Mouse (Mus musculus) liver, postnatal 0 days (tissue): Measurements from ENCODE around the gene Tstd1. TPM values are rescaled to one million over a fixed set of nuclear protein-coding genes. Genes with fewer than 3 reads are reported as not detected.

Experiments used
- ATAC-seq: fragments of 200-750 bp; cut with Nextera tagmentation; 2 replicates; pipeline ENCODE4 v1.8.0; 2017; ENCODE audit warnings: mild to moderate bottlenecking, moderate library complexity
- DNase-seq: peaks from one replicate; pipeline ENCODE4 v3.0.0-alpha.2; 2016
- H3K27ac ChIP-seq: fragments of 300-500 bp; sonication (generic); 2 replicates; pipeline ENCODE4 v1.5.1; 2014; ENCODE audit warnings: antibody characterized with exemption, moderate library complexity, mild to moderate bottlenecking, low read depth
- H3K27me3 ChIP-seq: fragments of 300-500 bp; sonication (generic); 2 replicates; pipeline ENCODE4 v1.6.1; 2014; ENCODE audit warnings: low read length, control low read depth, mixed read lengths; ENCODE audit not compliant: insufficient read depth
- H3K36me3 ChIP-seq: fragments of 300-500 bp; sonication (generic); replicated peaks from 2 replicates; pipeline ENCODE4 v1.6.1; 2014; ENCODE audit warnings: mild to moderate bottlenecking, control low read depth, low read length, moderate library complexity, mixed read lengths; ENCODE audit not compliant: insufficient read depth
- H3K4me1 ChIP-seq: fragments of 300-500 bp; sonication (generic); 2 replicates; pipeline ENCODE4 v1.6.1; 2014; ENCODE audit warnings: antibody characterized with exemption, mild to moderate bottlenecking, control low read depth; ENCODE audit not compliant: insufficient read depth
- H3K4me2 ChIP-seq: fragments of 300-500 bp; sonication (generic); 2 replicates; pipeline ENCODE4 v1.6.1; 2014; ENCODE audit warnings: low read depth, mild to moderate bottlenecking, low read length, moderate library complexity, mixed read lengths
- H3K4me3 ChIP-seq: fragments of 300-500 bp; sonication (generic); 2 replicates; pipeline ENCODE4 v1.5.1; 2014; ENCODE audit warnings: low read depth, low read length
- H3K9ac ChIP-seq: fragments of 300-500 bp; sonication (generic); replicated peaks from 2 replicates; pipeline ENCODE4 v1.6.1; 2014; ENCODE audit warnings: mild to moderate bottlenecking, moderate library complexity
- H3K9me3 ChIP-seq: fragments of 300-500 bp; sonication (generic); 2 replicates; pipeline ENCODE4 v1.6.1; 2016; ENCODE audit warnings: mild to moderate bottlenecking, control low read depth, low read length, mixed read lengths
- CTCF ChIP-seq: sonication (generic); IDR thresholded peaks from 2 replicates; pipeline ENCODE4 v1.5.1; 2016; ENCODE audit warnings: antibody characterized with exemption, low read depth
- EP300 ChIP-seq: IDR thresholded peaks from 2 replicates; pipeline ENCODE4 v1.6.1; 2016; ENCODE audit warnings: antibody characterized with exemption, low read depth, mild to moderate bottlenecking
- WGBS: fragments of 180-500 bp; shearing (Covaris S2); extraction: QIAGEN DNeasy Blood & Tissue Kit; methylation state at CpG from one replicate; pipeline ENCODE4 v1.1.7; 2014; ENCODE audit not compliant: insufficient replicate concordance; 5-methylcytosine and 5-hydroxymethylcytosine counted together
- polyA plus RNA-seq: library from polyadenylated mRNA; unstranded; fragments of >200 nt; fragmentation: Nextera tagmentation; extraction: Ambion mirVana; gene quantifications from 2 replicates; pipeline ENCODE4 v1.2.1, GENCODE M21; 2015

Tstd1 gene
- polyA plus RNA-seq, 1 experiment from 2014 or later = 36.5 TPM

GRCm38 (mm10) chr1:171390101-171390500 is 28.6 kb upstream of the Tstd1 start:
- Histone ChIP-seq H3K9ac (peak overlapping the region; percentile 66), H3K4me1 (no peaks in the 10 kb centered on the region), H3K27ac (peak overlapping the region; percentile 95), H3K27me3 (no peaks in the 10 kb centered on the region), H3K9me3 (no peaks in the 10 kb centered on the region), H3K4me3 (peak overlapping the region; percentile 56), H3K4me2 (peak overlapping the region; percentile 67), H3K36me3 (no peaks in the 10 kb centered on the region)
- ATAC-seq (peak; percentile 52), DNase-seq (peak; percentile 71)
- TF ChIP-seq CTCF = no peak
- no peak for TF ChIP-seq EP300
- 26% methylated on average over 4 of the region's 4 CpGs for WGBS

- Histone ChIP-seq H3K4me2 (no peak overlapping the region), H3K4me1 (no peaks in the 10 kb centered on the region), H3K27ac (no peak overlapping the region), H3K27me3 (no peaks in the 10 kb centered on the region), H3K4me3 (no peak overlapping the region), H3K36me3 (peaks cover 7% of the 10 kb centered on the region; the same call in 1 of the 2 replicates), H3K9ac (no peak overlapping the region), H3K9me3 (no peaks in the 10 kb centered on the region)
- DNase-seq (no peak), ATAC-seq (no peak)
- 86% methylated on average over 4 of the region's 4 CpGs for WGBS
- no peak for TF ChIP-seq EP300
- TF ChIP-seq CTCF = no peak
These were observed 16.9 kb upstream of the Tstd1 start for GRCm38 (mm10) chr1:171401821-171402220.

GRCm38 (mm10) chr1:171402991-171403390 is 15.7 kb upstream of the Tstd1 start:
- H3K9me3 ChIP-seq = no peaks in the 10 kb centered on the region
- no peak overlapping the region for H3K4me3 ChIP-seq
- H3K4me2 ChIP-seq = no peak overlapping the region
- TF ChIP-seq CTCF = no peak
- no peak for TF ChIP-seq EP300
- 78% methylated on average over 9 of the region's 9 CpGs for WGBS
- no peaks in the 10 kb centered on the region for H3K4me1 ChIP-seq
- ATAC-seq (no peak), DNase-seq (no peak)
- H3K36me3 ChIP-seq = peaks cover 7% of the 10 kb centered on the region; the same call in 1 of the 2 replicates
- no peak overlapping the region for H3K27ac ChIP-seq
- H3K27me3 ChIP-seq = no peaks in the 10 kb centered on the region
- H3K9ac ChIP-seq = no peak overlapping the region

DNA sequence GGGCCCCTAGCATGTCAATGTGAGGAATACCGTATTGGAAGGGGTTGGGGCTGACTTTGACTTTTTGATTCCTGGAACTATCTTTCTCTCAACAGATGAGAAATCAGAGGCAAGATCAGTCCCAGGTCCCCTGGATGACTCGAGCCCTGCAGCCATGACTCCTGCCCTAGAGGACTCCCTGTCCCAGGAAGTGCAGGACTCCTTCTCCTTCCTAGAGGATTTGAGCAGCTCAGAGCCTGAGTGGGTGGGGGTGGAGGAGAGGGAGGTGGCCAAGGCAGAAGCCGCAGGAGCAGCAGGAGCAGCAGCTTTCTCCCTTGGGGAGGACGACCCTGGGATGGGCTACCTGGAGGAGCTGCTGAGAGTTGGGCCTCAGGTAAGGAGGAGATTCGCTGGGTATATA is 11.4 kb upstream of the Tstd1 start:
- Histone ChIP-seq H3K4me1 (no peaks in the 10 kb centered on the region), H3K36me3 (no peaks in the 10 kb centered on the region), H3K27ac (no peak overlapping the region), H3K4me3 (no peak overlapping the region), H3K4me2 (no peak overlapping the region), H3K9me3 (no peaks in the 10 kb centered on the region), H3K9ac (no peak overlapping the region), H3K27me3 (no peaks in the 10 kb centered on the region)
- TF ChIP-seq CTCF (no peak), EP300 (no peak)
- WGBS = 70% methylated on average over 5 of the region's 5 CpGs
- DNase-seq (no peak), ATAC-seq (no peak)

DNA sequence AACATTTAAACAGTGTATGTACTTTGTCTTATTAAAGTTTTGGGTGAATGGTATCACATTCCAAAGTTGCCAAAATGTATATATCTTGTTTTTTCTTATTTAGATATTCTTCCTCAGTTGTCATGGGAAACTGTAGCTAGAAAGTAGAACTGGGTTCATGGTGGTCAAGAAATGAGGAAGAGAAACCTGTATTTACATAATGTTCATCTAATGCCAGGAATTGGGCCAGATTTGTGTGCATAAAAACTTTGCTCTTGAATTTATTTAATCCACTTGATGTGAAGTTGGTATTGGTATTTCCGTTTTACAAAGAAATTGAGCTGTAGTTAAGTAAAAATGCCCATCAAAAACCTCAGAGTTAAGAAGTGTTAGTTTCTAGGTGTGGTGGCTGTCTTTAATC is 8.4 kb upstream of the Tstd1 start:
- Histone ChIP-seq H3K27me3 (no peaks in the 10 kb centered on the region), H3K9me3 (no peaks in the 10 kb centered on the region), H3K4me1 (peaks cover 18% of the 10 kb centered on the region), H3K27ac (no peak overlapping the region), H3K36me3 (no peaks in the 10 kb centered on the region; the same call in 1 of the 2 replicates), H3K9ac (no peak overlapping the region), H3K4me2 (no peak overlapping the region), H3K4me3 (no peak overlapping the region)
- TF ChIP-seq CTCF (no peak), EP300 (no peak)
- WGBS = 90% methylated on average over 1 of the region's 1 CpGs
- DNase-seq = no peak
- ATAC-seq = no peak

DNA sequence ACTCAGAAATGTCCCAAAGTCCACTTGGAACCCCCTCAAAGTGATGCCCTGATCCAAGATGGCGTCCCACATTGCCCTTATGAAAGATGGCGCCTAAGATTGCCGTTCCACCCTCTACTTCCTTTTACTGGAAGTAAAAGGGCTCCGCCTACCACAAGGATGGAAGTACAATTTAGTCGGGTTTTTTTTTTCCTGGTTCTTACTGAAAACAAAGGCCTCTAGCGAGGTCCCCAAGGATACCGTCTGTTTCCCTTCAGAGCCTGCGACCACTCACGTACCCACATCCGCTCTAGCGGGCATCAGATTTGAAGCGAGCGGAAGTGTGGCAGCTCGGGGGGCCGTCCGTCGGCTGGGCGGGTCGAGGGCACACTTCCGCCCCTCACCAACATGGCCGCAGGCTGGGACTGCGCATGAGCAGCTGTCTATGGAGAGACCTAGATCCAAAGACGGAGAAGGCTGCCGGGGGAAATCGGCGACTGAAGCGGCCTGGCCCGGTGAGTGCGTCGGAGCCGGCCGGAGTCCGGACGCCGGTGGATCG is 7.7 kb upstream of the Tstd1 start, which contains the start of gene Usf1:
Gene Usf1 (plus strand): TSS at position 367 of the 538 bp plus-strand sequence.
- peak; percentile 97 for ATAC-seq
- peak within 1 kb of the TSS; percentile 100 for H3K4me3 ChIP-seq
- peak; percentile 94 for DNase-seq
- H3K36me3 ChIP-seq = peaks cover 5% of the 10 kb centered on the region
- H3K4me2 ChIP-seq = peak within 1 kb of the TSS; percentile 73
- H3K27ac ChIP-seq = peak within 1 kb of the TSS; percentile 95
- no peaks in the 10 kb centered on the region for H3K9me3 ChIP-seq
- TF ChIP-seq CTCF = no peak; the same call in 1 of the 2 replicates
- peak; percentile 51; the same call in 1 of the 2 replicates for TF ChIP-seq EP300
- 0% methylated on average over 36 of the region's 36 CpGs for WGBS
- H3K4me1 ChIP-seq = peaks cover 18% of the 10 kb centered on the region
- H3K9ac ChIP-seq = peak within 1 kb of the TSS; percentile 98
- H3K27me3 ChIP-seq = no peaks in the 10 kb centered on the region
